Mouse (Mus musculus) heart, embryonic 12.5 days (tissue): Measurements from ENCODE around the gene Chst5. TPM values are rescaled to one million over a fixed set of nuclear protein-coding genes. Genes with fewer than 3 reads are reported as not detected.

Experiments
- ATAC-seq: fragments of 200-750 bp; cut with Nextera tagmentation; 2 replicates; pipeline ENCODE4 v1.8.0; 2017; ENCODE audit warnings: moderate TSS enrichment, moderate library complexity; ENCODE audit not compliant: insufficient number of reproducible peaks, low FRiP score
- H3K27ac ChIP-seq: fragments of 300-500 bp; sonication (generic); 2 replicates; pipeline ENCODE4 v1.5.1; 2016; ENCODE audit warnings: mild to moderate bottlenecking, moderate library complexity; ENCODE audit not compliant: poor library complexity, severe bottlenecking
- H3K27me3 ChIP-seq: fragments of 300-500 bp; sonication (generic); replicated peaks from 2 replicates; pipeline ENCODE4 v1.6.1; 2016; ENCODE audit warnings: mild to moderate bottlenecking, moderate library complexity
- H3K36me3 ChIP-seq: fragments of 300-500 bp; sonication (generic); 2 replicates; pipeline ENCODE4 v1.6.1; 2016; ENCODE audit warnings: mild to moderate bottlenecking, moderate library complexity
- H3K4me1 ChIP-seq: fragments of 300-500 bp; sonication (generic); replicated peaks from 2 replicates; pipeline ENCODE4 v1.6.1; 2016; ENCODE audit warnings: mild to moderate bottlenecking
- H3K4me2 ChIP-seq: fragments of 300-500 bp; sonication (generic); 2 replicates; pipeline ENCODE4 v1.6.1; 2016; ENCODE audit warnings: mild to moderate bottlenecking, moderate library complexity
- H3K4me3 ChIP-seq: fragments of 300-500 bp; sonication (generic); 2 replicates; pipeline ENCODE4 v1.5.1; 2016; ENCODE audit warnings: mild to moderate bottlenecking
- H3K9ac ChIP-seq: fragments of 300-500 bp; sonication (generic); 2 replicates; pipeline ENCODE4 v1.6.1; 2016; ENCODE audit warnings: mild to moderate bottlenecking, moderate library complexity
- H3K9me3 ChIP-seq: fragments of 300-500 bp; sonication (generic); replicated peaks from 2 replicates; pipeline ENCODE4 v1.6.1; 2016; ENCODE audit warnings: mild to moderate bottlenecking, moderate library complexity
- WGBS: fragments of 180-500 bp; shearing (Covaris S2); methylation state at CpG from one replicate; pipeline ENCODE4 v1.1.7; 2016; 5-methylcytosine and 5-hydroxymethylcytosine counted together
- polyA plus RNA-seq: library from polyadenylated mRNA; unstranded; fragments of >200 nt; fragmentation: Nextera tagmentation; extraction: Ambion mirVana; gene quantifications from 2 replicates; pipeline ENCODE4 v1.2.1, GENCODE M21; 2016

Gene Chst5
- polyA plus RNA-seq, 1 experiment from 2014 or later, result 0.45 TPM

- H3K27ac ChIP-seq, result 0 out of 2 replicates have a peak overlapping the region, but pooled peaks have one; percentile 13
- no peaks in the 10 kb centered on the region for H3K36me3 ChIP-seq
- H3K9me3 ChIP-seq, result no peaks in the 10 kb centered on the region
- 0 out of 2 replicates have a peak, but pooled peaks have one; percentile 31 for ATAC-seq
- H3K4me3 ChIP-seq, result no peak overlapping the region
- peaks cover 8% of the 10 kb centered on the region for H3K4me1 ChIP-seq
- no peaks in the 10 kb centered on the region for H3K27me3 ChIP-seq
- 23% methylated on average over 7 of the region's 7 CpGs for WGBS
- no peak overlapping the region for H3K9ac ChIP-seq
- H3K4me2 ChIP-seq, result no peak overlapping the region
These were observed 14.7 kb upstream of the Chst5 start for GRCm38 (mm10) chr8:111924976-111925375.

- 28% methylated on average over 10 of the region's 10 CpGs for WGBS
- no peaks in the 10 kb centered on the region for H3K9me3 ChIP-seq
- H3K27me3 ChIP-seq, result no peaks in the 10 kb centered on the region
- peaks cover 4% of the 10 kb centered on the region; the same call in 1 of the 2 replicates for H3K36me3 ChIP-seq
- no peak overlapping the region for H3K4me2 ChIP-seq
- H3K9ac ChIP-seq, result no peak overlapping the region
- no peak overlapping the region for H3K27ac ChIP-seq
- peak; percentile 70 for ATAC-seq
- H3K4me3 ChIP-seq, result no peak overlapping the region
- H3K4me1 ChIP-seq, result peaks cover 8% of the 10 kb centered on the region
These were observed 13.1 kb upstream of the Chst5 start for GRCm38 (mm10) chr8:111923383-111923804.

GRCm38 (mm10) chr8:111920971-111921370, 10.7 kb upstream of the Chst5 start:
- WGBS, result 77% methylated on average over 4 of the region's 4 CpGs
- Histone ChIP-seq H3K27me3 (no peaks in the 10 kb centered on the region), H3K4me1 (peaks cover 8% of the 10 kb centered on the region), H3K4me2 (no peak overlapping the region), H3K36me3 (peaks cover 8% of the 10 kb centered on the region; the same call in 1 of the 2 replicates), H3K9me3 (no peaks in the 10 kb centered on the region), H3K9ac (no peak overlapping the region), H3K4me3 (no peak overlapping the region), H3K27ac (no peak overlapping the region)
- no peak for ATAC-seq

DNA sequence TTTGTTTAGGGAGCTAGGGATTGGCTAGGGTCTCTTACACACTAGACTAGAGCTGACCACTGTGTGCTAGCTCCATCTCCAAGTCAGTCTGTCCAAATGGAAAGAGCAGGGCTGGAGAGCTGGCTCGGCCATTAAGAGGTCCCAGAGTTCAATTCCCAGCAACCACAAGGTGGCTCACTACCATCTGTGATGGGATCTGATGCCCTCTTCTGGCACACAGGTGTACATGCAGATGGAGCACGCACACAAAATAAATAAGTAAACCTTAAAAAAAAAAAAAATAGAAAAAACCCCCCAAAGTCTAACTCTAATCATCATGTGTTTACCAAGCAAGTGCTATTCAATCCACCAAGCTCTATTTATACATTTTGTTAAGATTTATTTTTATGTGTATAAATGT, 9.4 kb upstream of the Chst5 start:
- H3K4me3 ChIP-seq, result no peak overlapping the region
- no peak for ATAC-seq
- H3K36me3 ChIP-seq, result peaks cover 8% of the 10 kb centered on the region; the same call in 1 of the 2 replicates
- H3K4me1 ChIP-seq, result peaks cover under 1% of the 10 kb centered on the region; the same call in 1 of the 2 replicates
- no peak overlapping the region for H3K4me2 ChIP-seq
- WGBS, result 77% methylated on average over 2 of the region's 2 CpGs
- no peaks in the 10 kb centered on the region for H3K27me3 ChIP-seq
- no peak overlapping the region for H3K27ac ChIP-seq
- no peaks in the 10 kb centered on the region for H3K9me3 ChIP-seq
- no peak overlapping the region for H3K9ac ChIP-seq

DNA sequence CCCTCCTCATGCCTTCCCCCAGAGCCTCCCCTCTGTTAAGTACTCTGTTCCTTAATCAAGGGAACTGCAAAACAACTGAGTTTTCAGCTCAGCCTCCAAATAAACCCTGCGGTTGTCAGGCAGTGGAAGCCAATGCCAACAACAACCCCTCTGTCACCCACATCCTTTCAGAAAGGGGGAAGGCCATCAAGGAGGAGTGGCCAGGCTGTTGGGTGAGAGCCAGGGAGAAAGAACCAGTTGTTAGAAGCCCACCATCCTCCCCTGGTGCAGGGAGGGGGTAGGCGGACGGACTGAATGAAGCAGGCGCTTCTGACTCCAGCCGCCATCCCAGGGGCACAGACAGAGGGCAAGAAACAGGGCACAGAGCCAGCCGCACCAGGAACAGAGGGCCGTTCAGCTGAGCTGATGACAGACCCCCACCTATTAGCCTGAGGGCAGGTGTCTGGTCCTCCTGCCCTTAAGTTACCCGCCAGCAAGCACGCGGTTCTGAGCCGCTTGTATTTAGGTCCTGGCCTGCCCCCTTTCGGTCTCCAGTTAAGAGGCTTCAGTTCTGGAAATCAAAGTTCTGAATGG, 2.7 kb upstream of the Chst5 start:
- H3K27ac ChIP-seq, result no peak overlapping the region
- 29% methylated on average over 12 of the region's 12 CpGs for WGBS
- H3K4me1 ChIP-seq, result peaks cover 15% of the 10 kb centered on the region
- peak overlapping the region; percentile 29; the same call in 1 of the 2 replicates for H3K4me2 ChIP-seq
- peaks cover 31% of the 10 kb centered on the region for H3K27me3 ChIP-seq
- ATAC-seq, result peak; percentile 55; the same call in 1 of the 2 replicates
- no peak overlapping the region for H3K9ac ChIP-seq
- no peaks in the 10 kb centered on the region; the same call in 1 of the 2 replicates for H3K36me3 ChIP-seq
- no peaks in the 10 kb centered on the region for H3K9me3 ChIP-seq
- H3K4me3 ChIP-seq, result no peak overlapping the region

DNA sequence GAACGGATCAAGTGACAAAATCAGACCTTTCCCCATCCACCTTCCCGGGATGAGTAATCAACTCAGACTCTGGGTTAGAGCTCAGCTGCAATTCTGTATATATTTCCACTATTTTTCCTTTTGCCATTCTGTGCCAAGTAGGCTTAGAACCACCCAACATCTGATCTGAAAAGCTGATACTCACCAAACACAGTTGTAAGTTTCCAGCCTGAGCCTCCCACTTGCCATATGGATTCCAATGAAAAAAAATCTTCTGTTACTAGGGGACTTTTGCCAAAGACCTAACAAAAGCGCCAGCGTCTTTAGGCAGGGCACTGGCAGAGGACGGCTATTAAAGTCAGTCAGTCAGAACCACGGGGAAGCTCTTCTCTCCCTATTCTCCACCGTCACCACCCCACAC, 1.3 kb upstream of the Chst5 start:
- H3K9me3 ChIP-seq, result no peaks in the 10 kb centered on the region
- 61% methylated on average over 7 of the region's 7 CpGs for WGBS
- H3K4me2 ChIP-seq, result no peak overlapping the region
- H3K36me3 ChIP-seq, result no peaks in the 10 kb centered on the region
- H3K4me3 ChIP-seq, result no peak overlapping the region
- H3K27ac ChIP-seq, result no peak overlapping the region
- no peak for ATAC-seq
- H3K9ac ChIP-seq, result no peak overlapping the region
- H3K4me1 ChIP-seq, result peaks cover 15% of the 10 kb centered on the region
- H3K27me3 ChIP-seq, result peaks cover 31% of the 10 kb centered on the region

- no peak for ATAC-seq
- H3K4me3 ChIP-seq, result no peak overlapping the region
- no peak overlapping the region for H3K9ac ChIP-seq
- H3K36me3 ChIP-seq, result no peaks in the 10 kb centered on the region
- H3K27ac ChIP-seq, result no peak overlapping the region
- no peaks in the 10 kb centered on the region for H3K9me3 ChIP-seq
- no peak overlapping the region for H3K4me2 ChIP-seq
- WGBS, result 45% methylated on average over 8 of the region's 8 CpGs
- peaks cover 25% of the 10 kb centered on the region for H3K27me3 ChIP-seq
- peaks cover 22% of the 10 kb centered on the region for H3K4me1 ChIP-seq
These were observed 4.6 kb downstream of the Chst5 start for GRCm38 (mm10) chr8:111905500-111906121.

DNA sequence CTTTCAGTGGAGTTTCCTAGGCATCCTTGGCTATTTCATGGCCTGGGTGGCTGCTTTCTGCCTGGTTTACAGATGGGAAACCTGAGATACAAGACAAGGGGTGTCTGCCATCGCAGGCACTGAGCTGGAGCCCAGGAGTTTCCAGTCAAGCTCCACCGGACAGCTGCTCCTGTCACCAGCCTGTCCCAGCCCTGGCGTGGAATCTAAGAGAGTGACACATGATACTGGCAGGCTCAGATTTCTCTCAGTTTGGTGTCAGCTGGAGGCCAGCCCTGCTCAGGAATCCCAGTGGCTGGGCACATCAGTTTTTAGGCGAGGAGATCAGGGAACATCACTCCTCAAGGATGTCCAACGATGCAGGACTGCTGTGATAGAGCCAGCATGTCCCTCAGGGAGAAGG, 8.2 kb downstream of the Chst5 start:
- WGBS, result 16% methylated on average over 5 of the region's 5 CpGs
- Histone ChIP-seq H3K4me2 (no peak overlapping the region), H3K9me3 (no peaks in the 10 kb centered on the region), H3K27me3 (0 out of 2 replicates have a peak, but pooled peaks cover 4% of the 10 kb centered on the region), H3K27ac (no peak overlapping the region), H3K36me3 (no peaks in the 10 kb centered on the region), H3K9ac (no peak overlapping the region), H3K4me3 (no peak overlapping the region), H3K4me1 (peaks cover 12% of the 10 kb centered on the region)
- no peak for ATAC-seq

- 44% methylated on average over 10 of the region's 10 CpGs for WGBS
- H3K27ac ChIP-seq, result no peak overlapping the region
- no peak overlapping the region for H3K4me3 ChIP-seq
- no peaks in the 10 kb centered on the region for H3K27me3 ChIP-seq
- no peak overlapping the region for H3K9ac ChIP-seq
- peak overlapping the region; percentile 26; the same call in 1 of the 2 replicates for H3K4me2 ChIP-seq
- no peaks in the 10 kb centered on the region for H3K36me3 ChIP-seq
- H3K9me3 ChIP-seq, result peaks cover 3% of the 10 kb centered on the region; the same call in 1 of the 2 replicates
- peaks cover 12% of the 10 kb centered on the region for H3K4me1 ChIP-seq
- no peak for ATAC-seq
These were observed 11.7 kb downstream of the Chst5 start for GRCm38 (mm10) chr8:111898586-111898985.

DNA sequence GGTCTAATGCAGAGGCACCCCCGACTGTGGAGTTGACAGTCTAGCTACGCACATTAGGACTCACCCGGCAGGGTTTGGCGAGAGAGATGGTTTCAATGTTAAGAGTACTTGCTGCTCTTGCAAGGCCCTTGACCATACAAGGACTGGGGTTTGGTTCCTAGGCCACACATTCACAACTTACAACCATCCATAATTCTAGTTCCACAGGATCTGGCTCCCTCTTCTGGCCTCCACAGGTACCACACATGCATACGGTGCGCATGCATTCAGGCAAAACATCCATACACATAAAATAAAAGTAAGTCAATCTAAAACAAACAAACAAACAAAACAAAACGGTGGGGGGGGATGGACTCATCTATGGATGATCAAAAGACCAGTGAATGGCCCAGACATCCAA, 15.3 kb downstream of the Chst5 start:
- no peaks in the 10 kb centered on the region for H3K36me3 ChIP-seq
- no peak overlapping the region for H3K4me3 ChIP-seq
- no peak overlapping the region for H3K4me2 ChIP-seq
- no peak overlapping the region for H3K9ac ChIP-seq
- peaks cover 26% of the 10 kb centered on the region for H3K27me3 ChIP-seq
- H3K4me1 ChIP-seq, result peaks cover 7% of the 10 kb centered on the region
- 85% methylated on average over 7 of the region's 7 CpGs for WGBS
- peaks cover 3% of the 10 kb centered on the region; the same call in 1 of the 2 replicates for H3K9me3 ChIP-seq
- no peak for ATAC-seq
- H3K27ac ChIP-seq, result no peak overlapping the region

DNA sequence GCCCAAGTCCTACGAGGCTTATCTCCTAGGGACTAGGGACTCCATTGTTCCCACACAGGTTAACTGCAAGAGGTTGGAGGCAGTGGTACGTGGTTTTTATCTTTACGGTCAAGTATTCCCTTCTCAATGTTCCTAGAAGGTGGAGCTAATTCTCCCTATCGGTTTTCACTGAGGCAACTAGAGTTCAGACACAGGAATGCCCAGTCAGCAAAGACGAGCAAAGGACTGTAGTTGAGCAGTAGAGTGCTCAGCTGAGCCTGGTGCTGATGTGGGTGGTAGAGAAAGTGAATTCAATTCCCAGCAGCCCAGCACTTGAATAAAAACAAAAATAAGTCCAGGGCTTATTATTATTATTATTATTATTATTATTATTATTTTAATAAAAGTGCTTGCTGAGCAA, 17.6 kb downstream of the Chst5 start:
- 36% methylated on average over 5 of the region's 5 CpGs for WGBS

More for the DNA sequence above, 17.6 kb downstream of the Chst5 start:
- no peak for ATAC-seq
- no peaks in the 10 kb centered on the region for H3K36me3 ChIP-seq
- H3K27me3 ChIP-seq, result peaks cover 47% of the 10 kb centered on the region
- no peak overlapping the region for H3K4me3 ChIP-seq
- no peak overlapping the region for H3K4me2 ChIP-seq
- peaks cover 3% of the 10 kb centered on the region; the same call in 1 of the 2 replicates for H3K9me3 ChIP-seq
- H3K27ac ChIP-seq, result no peak overlapping the region
- peaks cover 17% of the 10 kb centered on the region for H3K4me1 ChIP-seq
- H3K9ac ChIP-seq, result no peak overlapping the region
